Mouse (Mus musculus): Measurements from ENCODE around the gene Cbln3.

- TF ChIP-seq EP300 (IDR thresholded peaks at IDR 0.05; ENCODE audit: low read length) = no peak
- TF ChIP-seq MAZ (IDR thresholded peaks at IDR 0.05; ENCODE audit: low read depth, low read length) = no peak
- TF ChIP-seq BHLHE40 (IDR thresholded peaks at IDR 0.05; ENCODE audit: low read depth, low read length) = no peak
- no peak for TF ChIP-seq POLR2AphosphoS2 (IDR thresholded peaks at IDR 0.05; ENCODE audit: low read depth, low read length)
- TF ChIP-seq CTCF (conservative IDR thresholded peaks at IDR 0.05 in 1 of 2, IDR thresholded peaks at IDR 0.05 in 1 of 2; ENCODE audit: low read depth in 2 of 2, low read length in 2 of 2) = no peak
- TF ChIP-seq POLR2A (IDR thresholded peaks at IDR 0.05; ENCODE audit: low read depth, low read length) = no peak
- no peak for TF ChIP-seq CHD2 (IDR thresholded peaks at IDR 0.05; ENCODE audit: low read length)
- no peak for TF ChIP-seq RCOR1 (conservative IDR thresholded peaks at IDR 0.05; ENCODE audit: low read depth, low read length)
- TF ChIP-seq USF1 (IDR thresholded peaks at IDR 0.05; ENCODE audit: low read depth, low read length) = no peak
- TF ChIP-seq MXI1 (IDR thresholded peaks at IDR 0.05; ENCODE audit: low read depth, low read length) = no peak
- TF ChIP-seq E2F4 (IDR thresholded peaks at IDR 0.05; ENCODE audit: insufficient replicate concordance, low read depth, low read length) = no peak
- no peak for TF ChIP-seq CHD1 (IDR thresholded peaks at IDR 0.05; ENCODE audit: low read depth, low read length)
- no peak for TF ChIP-seq TCF12 (IDR thresholded peaks at IDR 0.05; ENCODE audit: low read depth, low read length)
Observed at GRCm38 (mm10) chr14:55882171-55882641, 2.0 kb downstream of the Cbln3 start.

Measured in CH12.LX (cell line).